Mouse (Mus musculus) heart, embryonic 14.5 days (tissue): ENCODE data around the gene Dnajc6. TPM values are rescaled to one million over a fixed set of nuclear protein-coding genes. Genes with fewer than 3 reads are reported as not detected.
A peak's percentile ranks its signal among the peaks of the same experiment; 100 is the strongest.

Experiments used
- ATAC-seq: fragments of 200-750 bp; cut with Nextera tagmentation; 2 replicates; pipeline ENCODE4 v1.8.0; 2017; ENCODE audit warnings: low read depth, moderate TSS enrichment; ENCODE audit not compliant: insufficient number of reproducible peaks, insufficient read depth, low FRiP score
- H3K27ac ChIP-seq, 2 experiments: fragments of 200-500 bp in 1 of 2; fragments of 300-500 bp in 1 of 2; sonication (generic) in 1 of 2; replicated peaks in 1 of 2; 2 replicates each; pipeline ENCODE4 v1.5.1; 2012 to 2014; ENCODE audit warnings: low read depth in 2 of 2, low read length in 2 of 2, control low read depth in 1 of 2, mild to moderate bottlenecking in 1 of 2, mixed read lengths in 1 of 2; ENCODE audit not compliant: control insufficient read depth in 1 of 2, insufficient read depth in 1 of 2
- H3K27me3 ChIP-seq: fragments of 300-500 bp; sonication (generic); 2 replicates; pipeline ENCODE4 v1.6.1; 2014; ENCODE audit warnings: mild to moderate bottlenecking, low read length, control low read depth; ENCODE audit not compliant: control insufficient read depth, insufficient read depth
- H3K36me3 ChIP-seq: fragments of 300-500 bp; sonication (generic); 2 replicates; pipeline ENCODE4 v1.6.1; 2014; ENCODE audit warnings: mild to moderate bottlenecking, control low read depth, low read length, mixed read lengths; ENCODE audit not compliant: control insufficient read depth, insufficient read depth
- H3K4me1 ChIP-seq, 2 experiments: fragments of 200-500 bp in 1 of 2; fragments of 300-500 bp in 1 of 2; sonication (generic) in 1 of 2; 2 replicates each; pipeline ENCODE4 v1.6.1; 2012 to 2014; ENCODE audit warnings: low read length in 2 of 2, control low read depth in 1 of 2, mixed read lengths in 1 of 2; ENCODE audit not compliant: control insufficient read depth in 2 of 2, insufficient read depth in 2 of 2
- H3K4me2 ChIP-seq: fragments of 300-500 bp; sonication (generic); 2 replicates; pipeline ENCODE4 v1.6.1; 2014; ENCODE audit warnings: mild to moderate bottlenecking, low read length
- H3K4me3 ChIP-seq, 2 experiments: fragments of 200-500 bp in 1 of 2; fragments of 300-500 bp in 1 of 2; sonication (generic) in 1 of 2; 2 replicates each; pipeline ENCODE4 v1.5.1; 2012 to 2014; ENCODE audit warnings: low read length in 2 of 2, mild to moderate bottlenecking in 2 of 2, control low read depth in 1 of 2, low read depth in 1 of 2, moderate library complexity in 1 of 2; ENCODE audit not compliant: control insufficient read depth in 1 of 2, insufficient read depth in 1 of 2
- H3K9ac ChIP-seq: fragments of 300-500 bp; sonication (generic); 2 replicates; pipeline ENCODE4 v1.6.1; 2014; ENCODE audit warnings: mild to moderate bottlenecking, low read length
- H3K9me3 ChIP-seq: fragments of 300-500 bp; sonication (generic); 2 replicates; pipeline ENCODE4 v1.6.1; 2016; ENCODE audit warnings: low read length, control low read depth; ENCODE audit not compliant: control insufficient read depth
- WGBS: fragments of 180-500 bp; shearing (Covaris S2); extraction: QIAGEN DNeasy Blood & Tissue Kit; methylation state at CpG from one replicate; pipeline ENCODE4 v1.1.7; 2014; 5-methylcytosine and 5-hydroxymethylcytosine counted together
- polyA plus RNA-seq: library from polyadenylated mRNA; unstranded; fragments of >200 nt; fragmentation: Nextera tagmentation; extraction: Ambion mirVana; gene quantifications from 2 replicates; pipeline ENCODE4 v1.2.1, GENCODE M21; 2014

Gene Dnajc6
- polyA plus RNA-seq, 1 experiment from 2014 or later: 0.70 TPM

DNA sequence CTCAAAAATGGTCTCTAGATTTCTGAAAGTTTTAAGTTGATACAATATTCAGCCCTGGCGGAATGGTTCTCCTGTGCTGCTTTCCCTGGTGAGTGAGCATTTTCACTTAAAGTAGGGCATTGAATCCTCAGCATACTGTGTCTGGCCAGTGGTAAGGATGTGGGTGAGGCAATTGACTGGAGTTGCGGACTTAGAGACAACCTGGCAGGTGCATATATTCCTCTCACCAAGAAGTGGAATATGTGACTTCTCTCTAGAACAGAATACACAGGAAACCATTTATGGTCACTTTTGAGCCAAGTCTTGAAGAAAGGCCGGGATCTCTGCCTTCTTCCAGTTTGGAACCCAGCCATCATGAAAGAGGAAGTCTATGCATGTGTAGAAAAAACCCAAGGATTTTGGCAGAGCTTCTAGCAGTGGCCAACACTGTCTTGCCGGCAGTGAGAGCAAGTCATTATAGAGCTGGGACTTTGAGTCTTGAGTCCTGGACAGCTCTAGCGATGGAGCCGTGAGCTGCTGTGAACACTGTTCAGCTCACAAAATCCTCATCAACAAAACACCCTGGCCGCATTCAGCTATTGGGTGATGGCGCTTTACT lies 6.0 kb upstream of the Dnajc6 start:
- no peaks in the 10 kb centered on the region for H3K36me3 ChIP-seq
- H3K4me1 ChIP-seq: no peaks in the 10 kb centered on the region
- H3K27ac ChIP-seq: no peak overlapping the region
- peaks cover 10% of the 10 kb centered on the region for H3K27me3 ChIP-seq
- H3K9me3 ChIP-seq: no peaks in the 10 kb centered on the region
- H3K4me2 ChIP-seq: no peak overlapping the region
- H3K9ac ChIP-seq: no peak overlapping the region
- WGBS: 78% methylated on average over 8 of the region's 8 CpGs
- ATAC-seq: no peak
- H3K4me3 ChIP-seq: no peak overlapping the region

DNA sequence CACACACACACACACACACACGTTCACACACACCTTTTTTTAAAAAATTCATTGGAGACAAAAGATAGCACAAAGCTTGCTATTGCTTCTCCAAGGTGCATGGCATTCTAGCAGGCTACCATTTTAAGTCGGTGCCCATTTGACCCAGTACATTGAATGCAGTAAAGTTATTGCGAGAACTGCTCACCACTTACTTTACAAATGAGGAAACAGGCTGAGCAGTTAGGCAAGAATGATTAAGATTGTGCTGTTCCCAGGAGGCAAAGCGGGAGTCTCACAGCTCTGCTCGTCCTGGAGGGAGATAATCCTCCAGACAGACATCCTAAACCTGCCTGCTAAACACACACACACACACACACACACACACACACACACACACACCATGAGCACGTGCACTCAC lies 4.7 kb upstream of the Dnajc6 start:
- peaks cover 22% of the 10 kb centered on the region for H3K27me3 ChIP-seq
- no peaks in the 10 kb centered on the region for H3K36me3 ChIP-seq
- H3K4me3 ChIP-seq: no peak overlapping the region
- no peaks in the 10 kb centered on the region for H3K9me3 ChIP-seq
- WGBS: 64% methylated on average over 6 of the region's 6 CpGs
- H3K9ac ChIP-seq: no peak overlapping the region
- 0 out of 4 replicates have a peak, but pooled peaks cover 0 to under 1% of the 10 kb centered on the region in 2 experiments for H3K4me1 ChIP-seq
- H3K4me2 ChIP-seq: no peak overlapping the region
- no peak for ATAC-seq
- no peak overlapping the region for H3K27ac ChIP-seq

DNA sequence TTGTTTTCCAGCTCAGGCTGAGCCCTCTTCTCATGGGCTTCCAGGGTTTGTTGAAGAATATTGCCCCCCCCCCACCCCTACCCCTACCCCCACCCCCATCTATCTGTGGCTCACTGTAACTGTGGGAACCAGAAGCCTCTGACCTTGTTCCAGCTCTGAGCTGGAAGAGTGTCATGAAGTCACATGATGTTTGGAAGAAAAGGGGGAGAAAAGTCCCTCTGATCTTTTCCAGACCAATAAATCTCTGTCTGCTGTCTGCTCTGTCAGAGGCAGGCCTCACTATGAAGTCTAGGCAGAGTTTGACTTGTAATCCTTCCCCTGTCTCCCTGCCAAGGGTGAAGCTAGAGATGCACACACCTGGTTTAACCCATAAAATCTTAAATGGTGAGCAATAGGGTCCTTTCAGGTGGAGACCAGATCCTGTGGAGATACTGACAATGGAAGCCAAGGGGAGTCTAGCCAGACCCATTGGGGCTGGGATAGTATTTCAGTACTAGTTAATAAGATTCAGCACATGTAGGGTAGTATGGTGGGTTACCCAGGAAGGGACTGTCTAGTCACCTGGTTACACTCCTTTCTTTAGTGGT lies 2.7 kb upstream of the Dnajc6 start:
- Histone ChIP-seq H3K27me3 (peaks cover 42% of the 10 kb centered on the region), H3K4me2 (no peak overlapping the region), H3K27ac (no peak overlapping the region), H3K4me3 (no peak overlapping the region), H3K36me3 (no peaks in the 10 kb centered on the region), H3K9ac (no peak overlapping the region), H3K9me3 (no peaks in the 10 kb centered on the region), H3K4me1 (peaks cover 0 to 4% of the 10 kb centered on the region in 2 experiments; a peak in 2 of 4 replicates)
- ATAC-seq: no peak

DNA sequence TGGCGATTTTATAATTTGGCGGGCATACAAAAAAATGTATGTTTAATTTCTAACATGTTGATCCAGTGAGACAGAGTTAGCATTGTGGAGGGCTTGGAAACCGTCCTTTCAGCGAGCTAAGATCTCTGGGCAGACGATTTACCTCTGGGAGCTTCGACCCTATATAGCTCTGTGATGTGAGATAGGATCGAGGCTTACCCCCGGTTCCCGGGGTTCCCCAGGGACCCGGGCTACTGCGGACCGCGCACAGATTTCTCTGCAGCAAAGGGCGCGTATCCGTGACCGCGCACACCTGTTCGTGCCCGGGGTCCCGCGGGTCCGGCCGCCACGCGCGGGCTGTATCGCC lies 287 bp upstream of the Dnajc6 start:
- peaks cover 0 to 4% of the 10 kb centered on the region in 2 experiments; a peak in 2 of 4 replicates for H3K4me1 ChIP-seq
- H3K36me3 ChIP-seq: no peaks in the 10 kb centered on the region
- H3K4me2 ChIP-seq: peak overlapping the region; percentile 86
- no peak for ATAC-seq
- peaks cover 45% of the 10 kb centered on the region for H3K27me3 ChIP-seq
- H3K4me3 ChIP-seq: peak overlapping the region; percentile 58 to 65
- no peak overlapping the region for H3K27ac ChIP-seq
- no peaks in the 10 kb centered on the region for H3K9me3 ChIP-seq
- WGBS: 3% methylated on average over 28 of the region's 28 CpGs
- H3K9ac ChIP-seq: peak overlapping the region; percentile 58

DNA sequence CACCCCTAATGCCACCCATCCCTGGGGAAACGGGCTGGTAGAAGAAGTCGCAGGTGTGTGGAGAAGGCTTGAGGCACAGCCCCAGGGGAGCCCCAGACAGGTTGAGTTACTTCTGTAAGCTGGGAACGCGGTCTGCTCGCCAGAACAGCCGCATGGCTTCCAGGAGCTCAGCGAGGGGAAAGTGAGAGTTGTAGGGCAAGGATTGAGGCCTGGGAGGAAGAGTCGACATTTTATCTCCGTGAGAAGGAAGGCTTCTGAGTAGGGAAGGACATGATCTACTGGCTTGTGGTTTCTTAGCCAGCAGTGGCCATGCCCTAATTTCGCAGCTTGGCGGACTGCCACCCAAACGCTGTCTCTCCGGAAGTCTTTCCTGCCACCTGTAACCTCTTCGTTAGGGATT lies 888 bp downstream of the Dnajc6 start:
- Histone ChIP-seq H3K4me3 (peak overlapping the region; percentile 31 to 58), H3K4me2 (peak overlapping the region; percentile 86), H3K9ac (peak overlapping the region; percentile 47; the same call in 1 of the 2 replicates), H3K27ac (no peak overlapping the region), H3K27me3 (peaks cover 45% of the 10 kb centered on the region), H3K4me1 (peaks cover 0 to 4% of the 10 kb centered on the region in 2 experiments; a peak in 2 of 4 replicates), H3K9me3 (no peaks in the 10 kb centered on the region), H3K36me3 (no peaks in the 10 kb centered on the region)
- WGBS: 4% methylated on average over 14 of the region's 14 CpGs
- ATAC-seq: no peak

DNA sequence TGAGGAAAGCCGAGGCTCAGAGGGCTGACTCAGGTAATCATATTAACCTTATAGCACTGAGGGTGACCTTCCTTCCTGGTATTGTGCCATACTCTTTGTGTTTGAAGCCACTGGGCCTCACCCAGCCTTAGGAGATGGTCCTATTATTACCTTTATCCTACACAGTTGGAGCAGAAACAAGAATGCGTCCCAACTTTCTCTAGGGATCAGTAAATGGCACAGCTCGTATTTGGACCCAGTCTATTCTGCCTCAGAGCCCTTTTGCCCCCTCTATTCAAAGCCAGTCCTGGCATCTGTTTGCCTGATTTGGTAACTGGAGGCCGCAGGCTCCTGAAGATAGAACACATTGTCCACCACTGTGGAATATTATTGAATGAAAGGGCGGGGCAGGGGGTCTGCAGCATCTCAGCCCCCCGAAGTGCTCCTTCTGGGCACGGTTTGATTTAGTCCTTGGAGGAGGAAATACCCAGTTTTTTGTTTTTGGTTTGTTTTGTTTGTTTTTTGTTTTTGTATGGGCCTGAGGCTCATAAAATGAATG lies 8.1 kb downstream of the Dnajc6 start:
- no peak for ATAC-seq
- 76% methylated on average over 7 of the region's 7 CpGs for WGBS

DNA sequence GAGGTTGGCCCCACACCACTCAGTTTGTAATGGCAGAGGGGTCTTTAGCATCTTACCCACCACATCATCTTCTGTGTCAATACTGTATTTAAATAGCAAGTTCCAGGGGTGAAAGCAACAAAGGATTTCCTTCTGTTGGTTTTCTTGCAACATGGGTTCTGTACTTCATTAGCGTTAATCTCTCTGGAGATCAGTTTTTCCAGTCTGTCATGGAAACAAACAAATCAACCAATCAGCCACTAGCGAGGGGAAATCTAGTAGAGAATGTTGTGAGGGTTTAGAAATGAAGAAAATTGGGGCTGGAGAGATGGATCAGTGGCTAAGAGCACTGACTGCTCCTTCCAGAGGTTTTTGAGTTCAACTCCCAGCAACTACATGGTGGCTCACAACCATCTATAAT lies 9.5 kb downstream of the Dnajc6 start:
- H3K4me1 ChIP-seq: peaks cover 3 to 7% of the 10 kb centered on the region in 2 experiments; a peak in 3 of 4 replicates
- H3K27ac ChIP-seq: no peak overlapping the region
- no peak for ATAC-seq
- WGBS: 76% methylated on average over 2 of the region's 2 CpGs
- H3K36me3 ChIP-seq: no peaks in the 10 kb centered on the region
- H3K9me3 ChIP-seq: no peaks in the 10 kb centered on the region
- H3K27me3 ChIP-seq: peaks cover 11% of the 10 kb centered on the region
- H3K4me2 ChIP-seq: no peak overlapping the region
- no peak overlapping the region for H3K9ac ChIP-seq
- no peak overlapping the region for H3K4me3 ChIP-seq

More for the DNA sequence above, 8.1 kb downstream of the Dnajc6 start:
- no peaks in the 10 kb centered on the region for H3K36me3 ChIP-seq
- peaks cover 7% of the 10 kb centered on the region for H3K27me3 ChIP-seq
- no peak overlapping the region for H3K4me3 ChIP-seq
- no peak overlapping the region for H3K27ac ChIP-seq
- no peaks in the 10 kb centered on the region for H3K9me3 ChIP-seq
- peaks cover 3 to 7% of the 10 kb centered on the region in 2 experiments; a peak in 3 of 4 replicates for H3K4me1 ChIP-seq
- no peak overlapping the region for H3K9ac ChIP-seq
- H3K4me2 ChIP-seq: no peak overlapping the region
